Mouse (Mus musculus): ENCODE measurements around the gene Defb25. TPM values are rescaled to one million over a fixed set of nuclear protein-coding genes. Genes with fewer than 3 reads are reported as not detected.

The Defb25 gene
- polyA plus RNA-seq, 2 experiments = 0.68 to 3.2 TPM

GRCm38 (mm10) chr2:152599299-152599698 lies 23.6 kb downstream of the Defb25 start, which contains the start of gene Defb45:
Gene Defb45 (minus strand): TSS chr2:152599399.
- no peak within 1 kb of the TSS for H3K27ac ChIP-seq (replicated peaks; ENCODE audit: low read depth, low read length)
- no peak for TF ChIP-seq POLR2A (IDR thresholded peaks at IDR 0.05; ENCODE audit: borderline replicate concordance, extremely low read depth, insufficient read depth, insufficient read length)
- no peaks in the 10 kb centered on the region for H3K27me3 ChIP-seq (ENCODE audit: control insufficient read depth, insufficient read depth, low read length)
- H3K4me3 ChIP-seq (replicated peaks; ENCODE audit: low read length) = no peak within 1 kb of the TSS
- DNase-seq (ENCODE audit: low spot score) = no peak
- H3K4me1 ChIP-seq (ENCODE audit: control insufficient read depth, insufficient read depth, low read length) = no peaks in the 10 kb centered on the region
- H3K9ac ChIP-seq (ENCODE audit: low read depth, low read length, severe bottlenecking) = no peak within 1 kb of the TSS
- peaks cover 3% of the 10 kb centered on the region; the same call in 1 of the 2 replicates for H3K9me3 ChIP-seq (ENCODE audit: control insufficient read depth, low read length)
- no peaks in the 10 kb centered on the region for H3K36me3 ChIP-seq (ENCODE audit: control insufficient read depth, insufficient read depth, low read length)
- 60% methylated on average over 7 of the region's 7 CpGs for WGBS
- no peak within 1 kb of the TSS for H3K4me2 ChIP-seq (replicated peaks; ENCODE audit: low read depth, low read length, severe bottlenecking)
- ATAC-seq (ENCODE audit: low FRiP score, low read depth) = no peak

GRCm38 (mm10) chr2:152589021-152589420 lies 33.8 kb downstream of the Defb25 start:
- TF ChIP-seq POLR2A (IDR thresholded peaks at IDR 0.05; ENCODE audit: borderline replicate concordance, extremely low read depth, insufficient read depth, insufficient read length) = no peak
- WGBS = 44% methylated on average over 6 of the region's 6 CpGs
- no peak overlapping the region for H3K9ac ChIP-seq (ENCODE audit: low read depth, low read length, severe bottlenecking)
- no peaks in the 10 kb centered on the region for H3K9me3 ChIP-seq (ENCODE audit: control insufficient read depth, low read length)
- no peaks in the 10 kb centered on the region for H3K27me3 ChIP-seq (ENCODE audit: control insufficient read depth, insufficient read depth, low read length)
- H3K36me3 ChIP-seq (ENCODE audit: control insufficient read depth, insufficient read depth, low read length) = no peaks in the 10 kb centered on the region
- H3K4me3 ChIP-seq (replicated peaks; ENCODE audit: low read length) = no peak overlapping the region
- no peak overlapping the region for H3K4me2 ChIP-seq (replicated peaks; ENCODE audit: low read depth, low read length, severe bottlenecking)
- ATAC-seq (ENCODE audit: low FRiP score, low read depth) = no peak
- H3K4me1 ChIP-seq (ENCODE audit: control insufficient read depth, insufficient read depth, low read length) = no peaks in the 10 kb centered on the region
- no peak for DNase-seq (ENCODE audit: low spot score)
- H3K27ac ChIP-seq (replicated peaks; ENCODE audit: low read depth, low read length) = no peak overlapping the region

- WGBS = 26% methylated on average over 2 of the region's 2 CpGs
- no peaks in the 10 kb centered on the region for H3K36me3 ChIP-seq (ENCODE audit: control insufficient read depth, insufficient read depth, low read length)
- no peak overlapping the region for H3K27ac ChIP-seq (replicated peaks; ENCODE audit: low read depth, low read length)
- H3K4me3 ChIP-seq (replicated peaks; ENCODE audit: low read length) = no peak overlapping the region
- no peaks in the 10 kb centered on the region for H3K4me1 ChIP-seq (ENCODE audit: control insufficient read depth, insufficient read depth, low read length)
- no peak overlapping the region for H3K4me2 ChIP-seq (replicated peaks; ENCODE audit: low read depth, low read length, severe bottlenecking)
- no peaks in the 10 kb centered on the region for H3K27me3 ChIP-seq (ENCODE audit: control insufficient read depth, insufficient read depth, low read length)
- no peak overlapping the region for H3K9ac ChIP-seq (ENCODE audit: low read depth, low read length, severe bottlenecking)
- DNase-seq (ENCODE audit: low spot score) = no peak
- TF ChIP-seq POLR2A (IDR thresholded peaks at IDR 0.05; ENCODE audit: borderline replicate concordance, extremely low read depth, insufficient read depth, insufficient read length) = no peak
- no peaks in the 10 kb centered on the region for H3K9me3 ChIP-seq (ENCODE audit: control insufficient read depth, low read length)
- ATAC-seq (ENCODE audit: low FRiP score, low read depth) = no peak
These were observed 34.4 kb downstream of the Defb25 start for GRCm38 (mm10) chr2:152588450-152588849.

GRCm38 (mm10) chr2:152586926-152587560 lies 35.8 kb downstream of the Defb25 start:
- H3K27ac ChIP-seq (replicated peaks; ENCODE audit: low read depth, low read length) = no peak overlapping the region
- H3K4me2 ChIP-seq (replicated peaks; ENCODE audit: low read depth, low read length, severe bottlenecking) = no peak overlapping the region
- DNase-seq (ENCODE audit: low spot score) = no peak
- no peaks in the 10 kb centered on the region for H3K27me3 ChIP-seq (ENCODE audit: control insufficient read depth, insufficient read depth, low read length)
- no peak for TF ChIP-seq POLR2A (IDR thresholded peaks at IDR 0.05; ENCODE audit: borderline replicate concordance, extremely low read depth, insufficient read depth, insufficient read length)
- WGBS = 71% methylated on average over 4 of the region's 4 CpGs
- H3K9ac ChIP-seq (ENCODE audit: low read depth, low read length, severe bottlenecking) = no peak overlapping the region
- no peak for ATAC-seq (ENCODE audit: low FRiP score, low read depth)
- H3K4me3 ChIP-seq (replicated peaks; ENCODE audit: low read length) = no peak overlapping the region
- no peaks in the 10 kb centered on the region for H3K9me3 ChIP-seq (ENCODE audit: control insufficient read depth, low read length)
- no peaks in the 10 kb centered on the region for H3K36me3 ChIP-seq (ENCODE audit: control insufficient read depth, insufficient read depth, low read length)
- no peaks in the 10 kb centered on the region for H3K4me1 ChIP-seq (ENCODE audit: control insufficient read depth, insufficient read depth, low read length)

- no peaks in the 10 kb centered on the region for H3K4me1 ChIP-seq (ENCODE audit: control insufficient read depth, insufficient read depth, low read length)
- no peaks in the 10 kb centered on the region for H3K9me3 ChIP-seq (ENCODE audit: control insufficient read depth, low read length)
- no peak overlapping the region for H3K9ac ChIP-seq (ENCODE audit: low read depth, low read length, severe bottlenecking)
- WGBS = 85% methylated on average over 11 of the region's 11 CpGs
- DNase-seq (ENCODE audit: low spot score) = no peak
- TF ChIP-seq POLR2A (IDR thresholded peaks at IDR 0.05; ENCODE audit: borderline replicate concordance, extremely low read depth, insufficient read depth, insufficient read length) = no peak
- no peak overlapping the region for H3K4me3 ChIP-seq (replicated peaks; ENCODE audit: low read length)
- no peak overlapping the region for H3K4me2 ChIP-seq (replicated peaks; ENCODE audit: low read depth, low read length, severe bottlenecking)
- H3K27ac ChIP-seq (replicated peaks; ENCODE audit: low read depth, low read length) = no peak overlapping the region
- no peaks in the 10 kb centered on the region for H3K27me3 ChIP-seq (ENCODE audit: control insufficient read depth, insufficient read depth, low read length)
- no peak for ATAC-seq (ENCODE audit: low FRiP score, low read depth)
- no peaks in the 10 kb centered on the region for H3K36me3 ChIP-seq (ENCODE audit: control insufficient read depth, insufficient read depth, low read length)
These were observed 42.2 kb downstream of the Defb25 start for GRCm38 (mm10) chr2:152580612-152581011.
